Comparison of ENCODE assay signal across 8 mouse cellular contexts in the genomic region with DNA sequence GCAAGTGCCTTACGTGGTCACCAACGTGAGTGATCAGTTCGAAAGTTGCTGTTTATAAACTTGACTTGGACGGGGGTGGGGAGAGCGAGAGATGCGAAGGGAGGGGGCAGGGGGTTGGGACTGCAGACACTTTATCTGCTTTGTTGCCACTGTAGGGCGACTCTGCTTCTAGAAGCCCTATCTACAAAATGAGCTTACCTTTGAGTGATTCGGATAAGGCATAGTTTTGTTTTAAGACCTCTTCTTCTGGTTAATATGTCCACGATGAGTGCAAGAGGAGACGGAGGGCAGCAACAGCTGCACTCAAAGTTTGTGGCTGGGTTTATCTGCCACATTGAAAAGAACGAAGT. TPM values are rescaled to one million over a fixed set of nuclear protein-coding genes. Genes with fewer than 3 reads are reported as not detected.
A peak's percentile ranks its signal among the peaks of the same experiment; 100 is the strongest.
DNase-seq lines count a peak whose midpoint lies in the region; ATAC-seq and TF ChIP-seq lines count a peak whose summit lies in the region.

No protein-coding gene starts in this region.

- peak; percentile 70 to 75 for DNase-seq in cerebellum, postnatal 10 days
- DNase-seq in heart, adult 8-10 months (ENCODE audit: low spot score), result peak; percentile 40
- DNase-seq in lung, postnatal 0 days (ENCODE audit: low spot score), result peak; percentile 47
- DNase-seq in ovary, adult 18-20 months (ENCODE audit: low spot score), result no peak

- no peak for TF ChIP-seq EP300 in lung, postnatal 0 days (IDR thresholded peaks at IDR 0.05)

- H3K4me1 ChIP-seq in megakaryocyte, embryonic 14.5 days, result peaks cover 30% of the 10 kb centered on the region
- H3K4me1 ChIP-seq in kidney, embryonic 14.5 days (ENCODE audit: control insufficient read depth, insufficient read depth, low read length), result no peaks in the 10 kb centered on the region
- no peaks in the 10 kb centered on the region for H3K4me1 ChIP-seq in lung, postnatal 0 days (ENCODE audit: insufficient read depth, low read depth, low read length)
- peaks cover 6% of the 10 kb centered on the region; the same call in 1 of the 2 replicates for H3K4me1 ChIP-seq in stomach, embryonic 14.5 days (ENCODE audit: control insufficient read depth, insufficient read depth, low read length)

- H3K36me3 ChIP-seq in megakaryocyte, embryonic 14.5 days (replicated peaks; ENCODE audit: low read length), result no peaks in the 10 kb centered on the region
- H3K36me3 ChIP-seq in kidney, embryonic 14.5 days (ENCODE audit: control insufficient read depth, insufficient read depth, low read length), result no peaks in the 10 kb centered on the region
- no peaks in the 10 kb centered on the region for H3K36me3 ChIP-seq in lung, postnatal 0 days (ENCODE audit: insufficient read depth, low read length)
- H3K36me3 ChIP-seq in stomach, embryonic 14.5 days (ENCODE audit: control insufficient read depth, insufficient read depth, low read length), result no peaks in the 10 kb centered on the region

- WGBS in kidney, embryonic 14.5 days, result under 1% methylated on average over 11 of the region's 11 CpGs
- WGBS in lung, postnatal 0 days, result 1% methylated on average over 11 of the region's 11 CpGs
- under 1% methylated on average over 11 of the region's 11 CpGs for WGBS in stomach, embryonic 14.5 days

- ATAC-seq in megakaryocyte, adult 5-6 weeks (ENCODE audit: poor library complexity, severe bottlenecking), result no peak
- no peak for ATAC-seq in kidney, embryonic 14.5 days (ENCODE audit: low FRiP score, low TSS enrichment)
- no peak for ATAC-seq in lung, postnatal 0 days
- ATAC-seq in stomach, embryonic 14.5 days (ENCODE audit: insufficient number of reproducible peaks, insufficient read depth, low FRiP score, low read depth), result no peak

- H3K4me2 ChIP-seq in kidney, embryonic 14.5 days (replicated peaks; ENCODE audit: low read depth, low read length), result peak overlapping the region; percentile 82
- peak overlapping the region; percentile 83 for H3K4me2 ChIP-seq in lung, postnatal 0 days (replicated peaks; ENCODE audit: low read depth, low read length)
- H3K4me2 ChIP-seq in stomach, embryonic 14.5 days (replicated peaks; ENCODE audit: low read depth, low read length), result peak overlapping the region; percentile 95

- no peaks in the 10 kb centered on the region for H3K9me3 ChIP-seq in megakaryocyte, embryonic 14.5 days
- H3K9me3 ChIP-seq in kidney, embryonic 14.5 days (ENCODE audit: control insufficient read depth, low read length), result no peaks in the 10 kb centered on the region
- no peaks in the 10 kb centered on the region for H3K9me3 ChIP-seq in lung, postnatal 0 days (ENCODE audit: low read length)
- no peaks in the 10 kb centered on the region for H3K9me3 ChIP-seq in stomach, embryonic 14.5 days (ENCODE audit: control insufficient read depth, low read depth, low read length)

- H3K4me3 ChIP-seq in megakaryocyte, embryonic 14.5 days (replicated peaks), result peak overlapping the region; percentile 93
- H3K4me3 ChIP-seq in kidney, embryonic 14.5 days (ENCODE audit: low read length), result peak overlapping the region; percentile 51
- H3K4me3 ChIP-seq in lung, postnatal 0 days (ENCODE audit: low read depth, low read length), result peak overlapping the region; percentile 54
- peak overlapping the region; percentile 57 for H3K4me3 ChIP-seq in stomach, embryonic 14.5 days (ENCODE audit: low read depth, low read length)

- peaks cover 11% of the 10 kb centered on the region for H3K27me3 ChIP-seq in megakaryocyte, embryonic 14.5 days (replicated peaks)
- no peaks in the 10 kb centered on the region for H3K27me3 ChIP-seq in kidney, embryonic 14.5 days (ENCODE audit: control insufficient read depth, insufficient read depth, low read length)
- H3K27me3 ChIP-seq in lung, postnatal 0 days (replicated peaks; ENCODE audit: insufficient read depth, low read length), result no peaks in the 10 kb centered on the region
- H3K27me3 ChIP-seq in stomach, embryonic 14.5 days (ENCODE audit: control insufficient read depth, insufficient read depth, low read length), result no peaks in the 10 kb centered on the region

- peak overlapping the region; percentile 61; the same call in 1 of the 2 replicates for H3K9ac ChIP-seq in kidney, embryonic 14.5 days (ENCODE audit: low read depth, low read length)
- no peak overlapping the region; the same call in 1 of the 2 replicates for H3K9ac ChIP-seq in lung, postnatal 0 days (replicated peaks; ENCODE audit: low read depth)
- H3K9ac ChIP-seq in stomach, embryonic 14.5 days (replicated peaks; ENCODE audit: low read depth, low read length), result peak overlapping the region; percentile 47

- no peak overlapping the region for H3K27ac ChIP-seq in kidney, embryonic 14.5 days (ENCODE audit: low read depth, low read length)
- H3K27ac ChIP-seq in lung, postnatal 0 days (ENCODE audit: low read length), result peak overlapping the region; percentile 2
- H3K27ac ChIP-seq in stomach, embryonic 14.5 days (ENCODE audit: low read length), result peak overlapping the region; percentile 96; the same call in 1 of the 2 replicates

- TF ChIP-seq CTCF in lung, postnatal 0 days (IDR thresholded peaks at IDR 0.05), result no peak

RNA-seq across cellular contexts. Expression of a gene that starts 1.8 kb away (rescaled TPM):
- polyA plus RNA-seq in megakaryocyte, embryonic 14.5 days (2012; ENCODE audit: insufficient read depth, low replicate concordance), result 0.78 TPM in 1 of 2 replicates, not detected in the other
- 1.1 and 1.6 TPM in 2 replicates for total RNA-seq in megakaryocyte, adult 5-6 weeks (2015)
- total RNA-seq in megakaryocyte, adult 5-6 weeks (2017), result 0.59 and 2.5 TPM in 2 replicates
- 10 to 100 TPM in 2 of 4 experiments, 1 to 10 TPM in 2; 7.4 to 10.9 (median 9.3) TPM for total RNA-seq in heart, adult 8-10 months (2022)
- polyA plus RNA-seq in kidney, embryonic 14.5 days (2014; fragmentation: Nextera tagmentation; extraction: Ambion mirVana), result 9.3 and 12.7 TPM in 2 replicates
- 22.0 and 23.0 TPM in 2 replicates for polyA plus RNA-seq in lung, postnatal 0 days (2015; fragmentation: Nextera tagmentation; extraction: Ambion mirVana)
- polyA plus RNA-seq in stomach, embryonic 14.5 days (2014; fragmentation: Nextera tagmentation; extraction: Ambion mirVana), result 60.2 and 61.6 TPM in 2 replicates
